Comparison of ENCODE assay signal across 13 mouse cellular contexts in genomic region chr16:22880900-22881299, GRCm38 (mm10). TPM values are rescaled to one million over a fixed set of nuclear protein-coding genes. Genes with fewer than 3 reads are reported as not detected.
A peak's percentile ranks its signal among the peaks of the same experiment; 100 is the strongest.
DNase-seq lines count a peak whose midpoint lies in the region; ATAC-seq and TF ChIP-seq lines count a peak whose summit lies in the region.
"Had no signal": no experiment of that assay in that cellular context is flagged by ENCODE, and none has a peak within 500 bp of the region (broad histone marks: within the 10 kb centered on the region; RNA-seq: fewer than 3 reads in every experiment).

No protein-coding gene starts in this region.

- peak; percentile 51 for DNase-seq in hindbrain, postnatal 0 days (ENCODE audit: low spot score)
- DNase-seq in hindbrain, embryonic 14.5 days (ENCODE audit: low spot score) = no peak
- DNase-seq in NIH3T3 (ENCODE audit: low read depth) = peak; percentile 74
- DNase-seq in embryonic facial prominence, embryonic 10.5 days (ENCODE audit: low spot score) = peak; percentile 71
- no peak for DNase-seq in liver, embryonic 13.5 days
- no peak for DNase-seq in left cerebral cortex, postnatal 36 days (ENCODE audit: low spot score in 2 of 2)
- DNase-seq: gastrocnemius, postnatal 10 days; lung, embryonic 14.5 days; midbrain, embryonic 14.5 days; thymus, adult 18-20 months had no signal

- no peak overlapping the region for H3K27ac ChIP-seq in hindbrain, postnatal 0 days
- H3K27ac ChIP-seq in hindbrain, embryonic 14.5 days = no peak overlapping the region
- no peak overlapping the region; the same call in 1 of the 2 replicates for H3K27ac ChIP-seq in embryonic facial prominence, embryonic 10.5 days (replicated peaks)
- peak overlapping the region; percentile 74 for H3K27ac ChIP-seq in liver, embryonic 13.5 days

- 15% methylated on average over 6 of the region's 6 CpGs for WGBS in hindbrain, postnatal 0 days
- WGBS in hindbrain, embryonic 14.5 days = 22% methylated on average over 6 of the region's 6 CpGs
- WGBS in embryonic facial prominence, embryonic 10.5 days = 6% methylated on average over 6 of the region's 6 CpGs
- WGBS in liver, embryonic 13.5 days (ENCODE audit: insufficient replicate concordance) = 41% methylated on average over 6 of the region's 6 CpGs

- no peak for TF ChIP-seq CTCF in hindbrain, postnatal 0 days (IDR thresholded peaks at IDR 0.05; ENCODE audit: low read depth)

- H3K27me3 ChIP-seq in hindbrain, postnatal 0 days (ENCODE audit: insufficient read depth, low read length) = no peaks in the 10 kb centered on the region
- no peaks in the 10 kb centered on the region for H3K27me3 ChIP-seq in hindbrain, embryonic 14.5 days (ENCODE audit: control insufficient read depth, insufficient read depth, low read length)
- H3K27me3 ChIP-seq in embryonic facial prominence, embryonic 10.5 days (replicated peaks; ENCODE audit: low read depth, poor library complexity, severe bottlenecking) = peaks cover 14% of the 10 kb centered on the region
- no peaks in the 10 kb centered on the region for H3K27me3 ChIP-seq in liver, embryonic 13.5 days

- H3K36me3 ChIP-seq in hindbrain, postnatal 0 days (ENCODE audit: insufficient read depth, low read length) = no peaks in the 10 kb centered on the region
- H3K36me3 ChIP-seq in hindbrain, embryonic 14.5 days (replicated peaks; ENCODE audit: control insufficient read depth, insufficient read depth) = no peaks in the 10 kb centered on the region
- no peaks in the 10 kb centered on the region for H3K36me3 ChIP-seq in embryonic facial prominence, embryonic 10.5 days (replicated peaks)
- no peaks in the 10 kb centered on the region for H3K36me3 ChIP-seq in liver, embryonic 13.5 days

- H3K9me3 ChIP-seq in hindbrain, postnatal 0 days (ENCODE audit: low read length) = no peaks in the 10 kb centered on the region
- no peaks in the 10 kb centered on the region for H3K9me3 ChIP-seq in hindbrain, embryonic 14.5 days (ENCODE audit: control insufficient read depth, low read length)
- no peaks in the 10 kb centered on the region for H3K9me3 ChIP-seq in embryonic facial prominence, embryonic 10.5 days
- no peaks in the 10 kb centered on the region for H3K9me3 ChIP-seq in liver, embryonic 13.5 days (replicated peaks)

- peak; percentile 45; the same call in 1 of the 2 replicates for ATAC-seq in hindbrain, postnatal 0 days
- no peak for ATAC-seq in hindbrain, embryonic 14.5 days (ENCODE audit: low FRiP score)
- no peak for ATAC-seq in liver, embryonic 13.5 days (ENCODE audit: low read depth)
- no peak for ATAC-seq in granulocyte monocyte progenitor cell, adult 5-6 weeks (replicated peaks; ENCODE audit: poor library complexity, severe bottlenecking)
- no peak for ATAC-seq in frontal cortex, adult (ENCODE audit: low TSS enrichment)

- intact Hi-C loops in left cerebral cortex, postnatal 36 days (cut with DNase I) = no loop called here

- H3K4me1 ChIP-seq in hindbrain, postnatal 0 days (ENCODE audit: insufficient read depth, low read length) = no peaks in the 10 kb centered on the region
- no peaks in the 10 kb centered on the region for H3K4me1 ChIP-seq in hindbrain, embryonic 14.5 days (replicated peaks; ENCODE audit: control insufficient read depth, insufficient read depth, low read length)
- H3K4me1 ChIP-seq in embryonic facial prominence, embryonic 10.5 days = peaks cover 33% of the 10 kb centered on the region
- H3K4me1 ChIP-seq in liver, embryonic 13.5 days (replicated peaks) = peaks cover 45% of the 10 kb centered on the region

- no peak overlapping the region for H3K4me2 ChIP-seq in hindbrain, postnatal 0 days (ENCODE audit: low read depth, low read length)
- no peak overlapping the region for H3K4me2 ChIP-seq in hindbrain, embryonic 14.5 days (replicated peaks)
- H3K4me2 ChIP-seq in liver, embryonic 13.5 days = no peak overlapping the region
- H3K4me2 ChIP-seq: lung, embryonic 14.5 days had no signal

- H3K4me3 ChIP-seq in hindbrain, postnatal 0 days (ENCODE audit: low read length) = no peak overlapping the region
- no peak overlapping the region for H3K4me3 ChIP-seq in hindbrain, embryonic 14.5 days (replicated peaks; ENCODE audit: low read length)
- no peak overlapping the region for H3K4me3 ChIP-seq in embryonic facial prominence, embryonic 10.5 days
- no peak overlapping the region for H3K4me3 ChIP-seq in liver, embryonic 13.5 days (replicated peaks)

- no peak overlapping the region for H3K9ac ChIP-seq in hindbrain, postnatal 0 days (replicated peaks; ENCODE audit: low read length)
- no peak overlapping the region for H3K9ac ChIP-seq in hindbrain, embryonic 14.5 days
- H3K9ac ChIP-seq in liver, embryonic 13.5 days = no peak overlapping the region
- H3K9ac ChIP-seq: lung, embryonic 14.5 days had no signal

RNA-seq across cellular contexts. Expression of gene Ahsg, which starts 10.2 kb away (rescaled TPM):
- not detected in 2 replicates for total RNA-seq in hindbrain, postnatal 0 days (2014; rRNA removed)
- polyA plus RNA-seq in hindbrain, postnatal 0 days (2015; fragmentation: Nextera tagmentation; extraction: Ambion mirVana) = not detected in 2 replicates
- polyA plus RNA-seq in hindbrain, embryonic 14.5 days (2014; fragmentation: Nextera tagmentation; extraction: Ambion mirVana) = not detected in 2 replicates
- polyA plus RNA-seq in embryonic facial prominence, embryonic 10.5 days (2016; fragmentation: Nextera tagmentation; extraction: Ambion mirVana) = not detected in 2 replicates
- polyA plus RNA-seq in liver, embryonic 13.5 days (2015; fragmentation: Nextera tagmentation; extraction: Ambion mirVana) = 513 TPM in 2 replicates
- total RNA-seq in granulocyte monocyte progenitor cell, adult 5-6 weeks (2014; fragmentation: Nextera tagmentation) = not detected in 2 replicates
- total RNA-seq in granulocyte monocyte progenitor cell, adult 5-6 weeks (2017) = not detected in 2 replicates
- total RNA-seq in left cerebral cortex, postnatal 36 days (2021) = not detected
- total RNA-seq: hematopoietic stem cell, adult 5-6 weeks had no signal
- polyA plus RNA-seq: midbrain, embryonic 14.5 days had no signal

RNA-seq across cellular contexts. Expression of gene Dnajb11, which starts 23.3 kb away (rescaled TPM):
- 41.2 and 58.9 TPM in 2 replicates for total RNA-seq in hindbrain, postnatal 0 days (2014; rRNA removed)
- polyA plus RNA-seq in hindbrain, postnatal 0 days (2015; fragmentation: Nextera tagmentation; extraction: Ambion mirVana) = 86.9 and 87.1 TPM in 2 replicates
- polyA plus RNA-seq in hindbrain, embryonic 14.5 days (2014; fragmentation: Nextera tagmentation; extraction: Ambion mirVana) = 96.5 and 109 TPM in 2 replicates
- 88.4 and 90.8 TPM in 2 replicates for polyA plus RNA-seq in embryonic facial prominence, embryonic 10.5 days (2016; fragmentation: Nextera tagmentation; extraction: Ambion mirVana)
- 78.9 and 90.1 TPM in 2 replicates for polyA plus RNA-seq in liver, embryonic 13.5 days (2015; fragmentation: Nextera tagmentation; extraction: Ambion mirVana)
- total RNA-seq in granulocyte monocyte progenitor cell, adult 5-6 weeks (2014; fragmentation: Nextera tagmentation) = 85.9 and 112 TPM in 2 replicates
- 187 and 220 TPM in 2 replicates for total RNA-seq in granulocyte monocyte progenitor cell, adult 5-6 weeks (2017)
- total RNA-seq in left cerebral cortex, postnatal 36 days (2021) = 10 to 100 TPM; 64.7 to 71.8 TPM

RNA-seq across cellular contexts. Expression of gene Tbccd1, which starts 23.4 kb away (rescaled TPM):
- 13.2 and 16.9 TPM in 2 replicates for total RNA-seq in hindbrain, postnatal 0 days (2014; rRNA removed)
- polyA plus RNA-seq in hindbrain, postnatal 0 days (2015; fragmentation: Nextera tagmentation; extraction: Ambion mirVana) = 17.2 and 17.5 TPM in 2 replicates
- 21.4 and 27.9 TPM in 2 replicates for polyA plus RNA-seq in hindbrain, embryonic 14.5 days (2014; fragmentation: Nextera tagmentation; extraction: Ambion mirVana)
- 38.6 and 39.1 TPM in 2 replicates for polyA plus RNA-seq in embryonic facial prominence, embryonic 10.5 days (2016; fragmentation: Nextera tagmentation; extraction: Ambion mirVana)
- 24.0 and 29.2 TPM in 2 replicates for polyA plus RNA-seq in liver, embryonic 13.5 days (2015; fragmentation: Nextera tagmentation; extraction: Ambion mirVana)
- total RNA-seq in granulocyte monocyte progenitor cell, adult 5-6 weeks (2014; fragmentation: Nextera tagmentation) = 18.8 and 32.9 TPM in 2 replicates
- 22.1 and 27.1 TPM in 2 replicates for total RNA-seq in granulocyte monocyte progenitor cell, adult 5-6 weeks (2017)
- 10 to 100 TPM; 13.8 to 16.3 TPM for total RNA-seq in left cerebral cortex, postnatal 36 days (2021)

RNA-seq across cellular contexts. Expression of gene Fetub, which starts 37.2 kb away (rescaled TPM):
- total RNA-seq in hindbrain, postnatal 0 days (2014; rRNA removed) = not detected in 2 replicates
- polyA plus RNA-seq in hindbrain, postnatal 0 days (2015; fragmentation: Nextera tagmentation; extraction: Ambion mirVana) = 0.10 TPM in 1 of 2 replicates, not detected in the other
- not detected in 2 replicates for polyA plus RNA-seq in hindbrain, embryonic 14.5 days (2014; fragmentation: Nextera tagmentation; extraction: Ambion mirVana)
- polyA plus RNA-seq in embryonic facial prominence, embryonic 10.5 days (2016; fragmentation: Nextera tagmentation; extraction: Ambion mirVana) = not detected in 2 replicates
- polyA plus RNA-seq in liver, embryonic 13.5 days (2015; fragmentation: Nextera tagmentation; extraction: Ambion mirVana) = 0.80 and 0.86 TPM in 2 replicates
- not detected in 2 replicates for total RNA-seq in granulocyte monocyte progenitor cell, adult 5-6 weeks (2014; fragmentation: Nextera tagmentation)
- total RNA-seq in granulocyte monocyte progenitor cell, adult 5-6 weeks (2017) = not detected in 2 replicates
- total RNA-seq in left cerebral cortex, postnatal 36 days (2021) = not detected
- total RNA-seq: hematopoietic stem cell, adult 5-6 weeks had no signal
- polyA plus RNA-seq: lung, embryonic 14.5 days; midbrain, embryonic 14.5 days had no signal

Comparison
In these comparisons a context has a peak if more than half of its experiments do, and no peak if none do; other contexts are left out.
1. DNase-seq: peak in hindbrain, postnatal 0 days (single experiment), NIH3T3 (single experiment) and embryonic facial prominence, embryonic 10.5 days (single experiment); none in hindbrain, embryonic 14.5 days (single experiment), liver, embryonic 13.5 days (single experiment) and left cerebral cortex, postnatal 36 days (0 of 2).
2. RNA of gene Ahsg, which starts 10.2 kb away (polyA plus RNA-seq): 513 TPM in liver, embryonic 13.5 days; not detected in hindbrain, postnatal 0 days, not detected in hindbrain, embryonic 14.5 days and not detected in embryonic facial prominence, embryonic 10.5 days; every median in the first group is over 100 times any median in the second.